Mouse (Mus musculus) forebrain, embryonic 12.5 days (tissue): Measurements from ENCODE around the gene Scap. TPM values are rescaled to one million over a fixed set of nuclear protein-coding genes. Genes with fewer than 3 reads are reported as not detected.
"Not testable (repeated sequence)": the region's sequence is repeated elsewhere in the genome, so short reads cannot be mapped to it uniquely, and the experiment has no call there.

ENCODE experiments used
- ATAC-seq: fragments of 200-750 bp; cut with Nextera tagmentation; 2 replicates; pipeline ENCODE4 v1.8.0; 2017; ENCODE audit warnings: moderate TSS enrichment; ENCODE audit not compliant: low FRiP score
- H3K27ac ChIP-seq: fragments of 300-500 bp; sonication (generic); 2 replicates; pipeline ENCODE4 v1.5.1; 2016; ENCODE audit warnings: mild to moderate bottlenecking
- H3K27me3 ChIP-seq: fragments of 300-500 bp; sonication (generic); 2 replicates; pipeline ENCODE4 v1.6.1; 2016; ENCODE audit warnings: mild to moderate bottlenecking
- H3K36me3 ChIP-seq: fragments of 300-500 bp; sonication (generic); replicated peaks from 2 replicates; pipeline ENCODE4 v1.6.1; 2016; ENCODE audit warnings: mild to moderate bottlenecking
- H3K4me1 ChIP-seq: fragments of 300-500 bp; sonication (generic); 2 replicates; pipeline ENCODE4 v1.6.1; 2016
- H3K4me2 ChIP-seq: fragments of 300-500 bp; sonication (generic); 2 replicates; pipeline ENCODE4 v1.6.1; 2016; ENCODE audit warnings: mild to moderate bottlenecking, moderate library complexity
- H3K4me3 ChIP-seq: fragments of 300-500 bp; sonication (generic); replicated peaks from 2 replicates; pipeline ENCODE4 v1.5.1; 2016; ENCODE audit warnings: mild to moderate bottlenecking
- H3K9ac ChIP-seq: fragments of 300-500 bp; sonication (generic); 2 replicates; pipeline ENCODE4 v1.6.1; 2016; ENCODE audit warnings: mild to moderate bottlenecking
- H3K9me3 ChIP-seq: fragments of 300-500 bp; sonication (generic); 2 replicates; pipeline ENCODE4 v1.6.1; 2016
- WGBS: fragments of 180-500 bp; shearing (Covaris S2); methylation state at CpG from one replicate; pipeline ENCODE4 v1.1.7; 2016; 5-methylcytosine and 5-hydroxymethylcytosine counted together
- polyA plus RNA-seq: library from polyadenylated mRNA; unstranded; fragments of >200 nt; fragmentation: Nextera tagmentation; extraction: Ambion mirVana; gene quantifications from 2 replicates; pipeline ENCODE4 v1.2.1, GENCODE M21; 2016

Gene Scap
- polyA plus RNA-seq, 1 experiment from 2014 or later = 41.9 TPM

GRCm38 (mm10) chr9:110402731-110403130 is 69.6 kb downstream of the Scap start:
- no peak overlapping the region for H3K4me3 ChIP-seq
- no peak overlapping the region for H3K9ac ChIP-seq
- no peaks in the 10 kb centered on the region for H3K27me3 ChIP-seq
- WGBS = 99% methylated on average over 2 of the region's 2 CpGs
- no peak overlapping the region for H3K4me2 ChIP-seq
- no peaks in the 10 kb centered on the region for H3K9me3 ChIP-seq
- peaks cover 8% of the 10 kb centered on the region for H3K36me3 ChIP-seq
- ATAC-seq = no peak
- H3K27ac ChIP-seq = no peak overlapping the region
- H3K4me1 ChIP-seq = peaks cover 17% of the 10 kb centered on the region

- H3K4me1 ChIP-seq = peaks cover 17% of the 10 kb centered on the region
- not testable (repeated sequence) for H3K27ac ChIP-seq, H3K4me2 ChIP-seq, H3K4me3 ChIP-seq, H3K36me3 ChIP-seq, ATAC-seq, H3K9ac ChIP-seq, H3K27me3 ChIP-seq, H3K9me3 ChIP-seq
- WGBS = 82% methylated on average over 4 of the region's 4 CpGs
Measured at GRCm38 (mm10) chr9:110403240-110403639, 70.2 kb downstream of the Scap start.

DNA sequence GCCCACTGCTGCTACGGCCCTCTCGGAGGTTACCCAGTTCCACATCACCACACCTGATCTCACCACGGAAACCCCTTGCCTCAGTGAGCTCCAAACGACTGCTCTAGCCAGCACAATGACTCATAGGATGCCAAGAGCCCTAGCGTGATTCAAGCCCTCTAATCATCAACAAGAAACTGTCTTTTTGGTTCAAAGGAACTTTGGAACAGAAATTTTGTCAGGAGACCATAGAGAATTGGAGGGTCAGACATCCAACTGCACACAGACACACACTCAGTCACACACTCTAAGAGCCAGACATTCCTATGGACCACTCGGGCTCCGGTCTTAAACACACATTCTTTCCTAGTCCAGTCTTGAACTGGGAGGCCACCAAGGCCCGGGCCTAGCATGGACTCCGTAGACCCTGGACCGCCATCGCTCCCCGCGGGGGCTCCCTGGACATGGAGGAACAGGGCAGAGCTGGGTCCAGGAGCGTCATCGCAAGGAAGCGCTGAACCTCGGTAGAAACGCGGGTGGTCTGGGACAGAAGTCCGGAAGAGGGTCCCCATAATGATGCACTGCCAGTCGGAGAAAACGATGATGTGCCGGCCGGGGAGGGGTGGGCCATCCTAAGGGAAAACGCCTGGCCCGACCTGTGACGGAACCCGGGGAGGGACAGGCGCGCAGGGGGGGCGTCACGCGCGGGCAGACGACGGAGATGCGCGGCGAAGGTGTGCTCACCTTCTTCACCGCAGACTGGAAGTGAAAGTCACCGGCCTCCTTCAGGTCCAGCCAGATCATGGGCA is 74.4 kb downstream of the Scap start:
- 2% methylated on average over 41 of the region's 41 CpGs for WGBS

GRCm38 (mm10) chr9:110408099-110408773 is 75.1 kb downstream of the Scap start, which contains the start of gene Ptpn23:
TSS of gene Ptpn23 (minus strand) at chr9:110408213.
- no peaks in the 10 kb centered on the region; the same call in 1 of the 2 replicates for H3K36me3 ChIP-seq
- peaks cover 24% of the 10 kb centered on the region for H3K4me1 ChIP-seq
- H3K9me3 ChIP-seq = no peaks in the 10 kb centered on the region
- H3K27ac ChIP-seq = peak within 1 kb of the TSS; percentile 80
- H3K4me2 ChIP-seq = peak within 1 kb of the TSS; percentile 75
- H3K27me3 ChIP-seq = 0 out of 2 replicates have a peak, but pooled peaks cover 2% of the 10 kb centered on the region
- H3K9ac ChIP-seq = peak within 1 kb of the TSS; percentile 89
- peak; percentile 94 for ATAC-seq
- under 1% methylated on average over 36 of the region's 39 CpGs for WGBS
- H3K4me3 ChIP-seq = peak within 1 kb of the TSS; percentile 85

More for the DNA sequence above, 74.4 kb downstream of the Scap start:
- Histone ChIP-seq H3K36me3 (no peaks in the 10 kb centered on the region; the same call in 1 of the 2 replicates), H3K4me3 (peak overlapping the region; percentile 85), H3K27ac (peak overlapping the region; percentile 80), H3K4me1 (peaks cover 24% of the 10 kb centered on the region), H3K4me2 (peak overlapping the region; percentile 75), H3K9ac (peak overlapping the region; percentile 89), H3K9me3 (no peaks in the 10 kb centered on the region), H3K27me3 (0 out of 2 replicates have a peak, but pooled peaks cover 2% of the 10 kb centered on the region)
- peak; percentile 56 for ATAC-seq

DNA sequence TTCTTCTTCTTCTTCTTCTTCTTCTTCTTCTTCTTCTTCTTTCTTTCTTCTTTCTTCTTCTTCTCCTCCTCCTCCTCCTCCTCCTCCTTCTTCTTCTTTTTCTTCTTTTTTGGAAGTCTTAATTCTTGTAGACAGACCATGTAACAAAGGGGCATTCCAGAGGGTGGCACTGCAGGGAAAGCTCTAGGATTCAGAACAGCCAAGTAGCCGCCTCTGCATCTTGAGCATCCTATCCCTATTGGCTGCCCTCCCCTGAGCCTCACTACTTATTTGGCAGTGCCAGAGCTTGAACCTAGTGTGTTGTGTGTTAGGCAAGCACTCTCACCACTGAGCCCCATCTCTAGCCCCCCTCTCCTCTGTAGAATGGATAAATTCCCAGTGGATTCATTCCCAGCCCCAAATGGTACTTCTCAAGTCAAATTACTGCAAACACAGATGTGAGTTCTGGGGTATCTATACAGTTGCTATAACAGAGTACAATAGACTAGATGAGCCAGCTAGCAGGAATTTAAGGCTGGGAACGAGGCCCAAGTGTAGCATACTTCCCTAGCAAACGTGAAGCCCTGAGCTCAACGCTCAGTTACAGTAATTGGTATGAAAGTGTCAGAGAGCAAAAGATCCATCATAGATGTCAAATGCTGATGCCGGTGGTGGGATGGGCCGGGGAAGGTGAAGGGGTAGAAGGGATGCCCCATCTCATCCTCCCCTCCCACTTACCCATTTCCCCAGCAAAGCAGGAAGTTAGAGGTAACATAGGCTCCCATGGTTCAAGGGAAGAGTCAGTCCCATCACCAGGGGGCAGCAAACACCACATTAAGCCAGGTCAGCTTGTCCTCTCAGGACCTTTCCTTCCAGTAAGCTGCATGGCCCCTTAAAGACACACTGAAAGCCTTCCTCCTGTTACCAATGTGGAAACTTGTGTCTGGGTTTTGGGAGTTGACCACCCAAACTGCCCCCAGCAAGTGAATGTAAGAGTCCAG is 78.1 kb downstream of the Scap start:
- no peak overlapping the region for H3K27ac ChIP-seq
- peaks cover 17% of the 10 kb centered on the region for H3K4me1 ChIP-seq
- WGBS = 48% methylated on average over 6 of the region's 6 CpGs
- H3K27me3 ChIP-seq = 0 out of 2 replicates have a peak, but pooled peaks cover 2% of the 10 kb centered on the region
- H3K4me2 ChIP-seq = no peak overlapping the region
- H3K4me3 ChIP-seq = no peak overlapping the region
- H3K36me3 ChIP-seq = no peaks in the 10 kb centered on the region
- no peak overlapping the region for H3K9ac ChIP-seq
- H3K9me3 ChIP-seq = no peaks in the 10 kb centered on the region
- no peak for ATAC-seq

DNA sequence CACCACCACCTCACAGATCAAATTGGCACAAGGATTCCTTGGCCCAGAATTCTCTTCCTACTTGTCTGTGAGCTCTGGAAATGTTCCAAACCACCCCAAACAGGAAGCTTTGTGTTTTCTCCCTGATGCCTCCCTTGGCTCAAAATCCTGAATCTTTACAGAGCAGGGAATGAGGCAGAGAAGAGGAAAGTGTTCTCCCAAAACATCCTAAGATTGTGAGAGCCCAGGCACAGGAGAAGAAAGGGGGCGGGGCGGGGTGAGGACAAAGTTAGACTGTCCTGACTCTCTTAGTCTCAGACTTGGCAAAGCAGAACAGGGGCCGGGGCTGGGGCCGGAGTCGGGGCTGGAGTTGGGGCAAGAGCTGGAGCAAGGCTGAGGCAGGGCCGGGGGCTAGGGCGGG is 79.8 kb downstream of the Scap start:
- Histone ChIP-seq H3K4me2 (no peak overlapping the region), H3K9ac (no peak overlapping the region), H3K36me3 (no peaks in the 10 kb centered on the region), H3K9me3 (no peaks in the 10 kb centered on the region), H3K4me1 (peaks cover 6% of the 10 kb centered on the region), H3K27me3 (0 out of 2 replicates have a peak, but pooled peaks cover 2% of the 10 kb centered on the region), H3K4me3 (no peak overlapping the region), H3K27ac (no peak overlapping the region)
- no peak for ATAC-seq
- 82% methylated on average over 5 of the region's 7 CpGs for WGBS

- Histone ChIP-seq H3K27me3 (0 out of 2 replicates have a peak, but pooled peaks cover 2% of the 10 kb centered on the region), H3K36me3 (no peaks in the 10 kb centered on the region), H3K9ac (no peak overlapping the region), H3K27ac (no peak overlapping the region), H3K9me3 (no peaks in the 10 kb centered on the region), H3K4me2 (no peak overlapping the region), H3K4me1 (peaks cover 3% of the 10 kb centered on the region), H3K4me3 (no peak overlapping the region)
- ATAC-seq = no peak
- WGBS = 57% methylated on average over 9 of the region's 9 CpGs
Measured at GRCm38 (mm10) chr9:110413785-110414184, 80.7 kb downstream of the Scap start.

GRCm38 (mm10) chr9:110419511-110420112 is 86.5 kb downstream of the Scap start, which contains the start of gene Ngp:
TSS of gene Ngp (plus strand) at chr9:110419747.
- no peaks in the 10 kb centered on the region for H3K36me3 ChIP-seq
- ATAC-seq = no peak
- H3K4me1 ChIP-seq = no peaks in the 10 kb centered on the region
- H3K27me3 ChIP-seq = no peaks in the 10 kb centered on the region
- 89% methylated on average over 12 of the region's 12 CpGs for WGBS
- H3K9me3 ChIP-seq = no peaks in the 10 kb centered on the region
- no peak within 1 kb of the TSS for H3K27ac ChIP-seq
- no peak within 1 kb of the TSS for H3K9ac ChIP-seq
- H3K4me2 ChIP-seq = no peak within 1 kb of the TSS
- no peak within 1 kb of the TSS for H3K4me3 ChIP-seq

- H3K27me3 ChIP-seq = no peaks in the 10 kb centered on the region
- WGBS = 82% methylated on average over 8 of the region's 8 CpGs
- no peak overlapping the region for H3K27ac ChIP-seq
- H3K36me3 ChIP-seq = peaks cover 51% of the 10 kb centered on the region
- no peak overlapping the region for H3K4me2 ChIP-seq
- H3K9me3 ChIP-seq = no peaks in the 10 kb centered on the region
- H3K4me1 ChIP-seq = no peaks in the 10 kb centered on the region
- H3K4me3 ChIP-seq = no peak overlapping the region
- H3K9ac ChIP-seq = no peak overlapping the region
- ATAC-seq = no peak
Measured at GRCm38 (mm10) chr9:110431241-110431640, 98.2 kb downstream of the Scap start.

GRCm38 (mm10) chr9:110433045-110433444 is 100.0 kb downstream of the Scap start:
- Histone ChIP-seq H3K27me3 (no peaks in the 10 kb centered on the region), H3K36me3 (peaks cover 51% of the 10 kb centered on the region)

More at GRCm38 (mm10) chr9:110433045-110433444, 100.0 kb downstream of the Scap start:
- no peaks in the 10 kb centered on the region for H3K4me1 ChIP-seq
- H3K4me2 ChIP-seq = no peak overlapping the region
- no peak overlapping the region for H3K9ac ChIP-seq
- 96% methylated on average over 2 of the region's 2 CpGs for WGBS
- ATAC-seq = no peak
- H3K9me3 ChIP-seq = no peaks in the 10 kb centered on the region
- no peak overlapping the region for H3K27ac ChIP-seq
- no peak overlapping the region for H3K4me3 ChIP-seq
